Mouse (Mus musculus): ENCODE results near the gene Bcas1.
"Not testable (repeated sequence)": the region's sequence is repeated elsewhere in the genome, so short reads cannot be mapped to it uniquely, and the experiment has no call there.

Bcas1 gene

DNA sequence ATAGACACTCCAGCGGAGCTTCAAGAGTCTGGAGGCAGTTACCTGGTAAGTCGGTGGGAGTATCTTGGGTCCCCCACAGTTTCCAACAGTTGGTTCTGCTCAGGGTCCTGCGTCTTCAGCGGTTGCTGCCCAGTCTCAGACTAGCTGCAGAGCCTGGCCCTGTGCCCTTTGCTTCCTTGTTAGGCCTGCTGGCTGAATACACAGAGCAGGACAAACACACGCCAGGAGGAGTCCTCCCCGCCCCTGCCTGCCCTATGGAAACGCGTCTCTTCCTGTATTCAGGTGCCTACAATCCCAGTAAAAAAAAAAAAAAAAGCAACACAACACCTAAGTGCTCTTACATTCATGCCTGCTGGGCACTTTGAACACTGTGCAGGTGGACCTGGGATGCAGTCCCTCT is at the start of gene Bcas1:
Gene Bcas1 (minus strand): TSS at position 142 of the 400 bp plus-strand sequence.
- DNase-seq = no peak

DNA sequence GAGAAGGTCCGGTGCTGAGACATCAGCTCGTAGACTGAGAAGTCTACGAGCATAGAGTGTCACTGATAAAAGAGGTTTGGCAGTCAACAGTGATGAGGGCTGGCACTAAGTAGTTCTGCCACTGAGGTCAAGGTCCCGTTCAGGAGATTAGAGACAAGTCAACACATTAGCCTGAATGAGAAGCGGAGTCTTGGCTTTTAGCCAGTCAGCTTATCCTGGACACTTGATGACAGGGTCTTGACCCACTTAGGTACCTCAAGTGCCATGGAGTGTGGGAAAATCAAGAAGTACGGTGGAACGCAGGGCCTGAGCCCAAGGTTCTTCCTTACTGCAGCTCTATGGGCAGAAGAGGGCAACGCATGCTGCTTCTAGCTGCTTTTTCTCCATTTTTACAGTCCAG is 49.0 kb upstream of the Bcas1 start:
- peak; percentile 56 for DNase-seq

DNA sequence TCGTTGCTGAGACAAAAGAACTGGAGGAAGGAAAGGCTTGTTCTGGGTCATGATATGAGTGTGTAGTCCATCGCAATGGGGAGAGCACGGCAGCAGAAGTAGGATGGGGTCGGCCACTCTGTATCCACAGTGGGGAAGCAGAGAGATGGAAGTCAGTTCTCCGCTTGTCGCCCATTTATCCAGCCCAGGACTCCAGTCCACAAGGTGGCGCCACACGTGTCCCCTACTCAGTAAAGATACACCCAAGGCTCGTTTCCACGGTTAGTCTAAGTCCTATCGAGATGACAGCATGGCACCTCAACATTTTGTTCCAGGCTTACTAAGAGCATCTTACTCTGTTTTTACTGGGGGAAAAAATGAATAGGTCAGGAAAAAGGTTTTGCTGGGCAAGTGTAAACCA is 48.6 kb upstream of the Bcas1 start:
- peak; percentile 32 for DNase-seq

DNA sequence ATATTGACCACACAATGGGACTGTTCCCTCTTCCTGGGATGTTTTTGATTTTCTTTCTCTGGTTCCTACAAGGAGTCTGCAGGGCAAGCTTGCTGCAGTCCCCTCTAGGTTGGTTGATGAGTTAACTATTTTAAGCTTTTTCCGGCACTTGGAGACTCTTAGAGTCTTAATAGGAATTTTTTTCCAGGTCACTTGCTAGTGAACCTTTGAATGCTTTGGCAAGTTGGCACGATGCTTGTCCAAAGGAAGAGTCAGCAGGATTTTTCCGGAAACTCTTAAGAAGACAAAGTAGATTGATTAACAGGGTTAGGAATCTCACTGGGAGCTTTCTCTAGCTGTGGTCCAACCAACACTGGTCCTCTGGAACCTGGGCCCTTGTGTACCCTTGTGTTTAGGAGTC is 47.5 kb upstream of the Bcas1 start:
- no peak for DNase-seq

DNA sequence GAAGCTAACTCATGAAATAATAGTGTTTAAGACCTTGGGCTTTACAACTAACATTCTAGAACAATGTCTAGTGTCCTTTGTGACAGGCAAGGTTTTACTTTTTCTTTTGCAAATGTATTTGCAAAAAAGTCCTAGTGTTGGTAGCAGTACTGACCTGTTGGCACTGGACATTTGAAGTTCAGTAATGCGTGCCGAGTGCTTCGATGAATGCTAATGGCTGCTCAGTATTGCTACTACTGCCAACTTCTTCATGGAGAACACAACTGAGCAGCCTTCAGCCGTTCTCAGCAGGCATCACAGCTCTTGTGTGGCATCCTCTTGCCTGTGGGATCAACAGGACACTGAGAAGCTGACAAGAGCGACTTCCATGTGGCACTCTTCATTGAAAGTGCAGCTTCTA is 46.5 kb upstream of the Bcas1 start:
- DNase-seq = no peak

DNA sequence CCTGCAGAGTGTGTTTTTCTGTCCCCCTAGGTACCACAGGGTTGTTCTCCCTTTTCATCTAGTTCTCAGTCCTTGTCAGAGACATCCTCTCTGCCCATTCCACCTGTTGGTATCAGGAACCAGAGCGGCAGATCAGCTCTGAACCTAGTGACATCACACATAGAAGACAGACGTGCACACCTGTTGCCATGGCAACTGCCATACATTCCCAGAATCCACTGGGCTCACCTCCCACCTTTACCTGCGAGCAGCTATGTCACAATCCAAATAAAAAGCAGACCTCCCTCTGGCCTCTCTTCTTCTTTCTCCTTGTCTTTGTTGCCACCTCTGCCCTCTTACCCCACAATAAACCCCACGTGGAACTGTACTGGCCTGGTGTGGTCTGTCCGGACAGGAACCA is 42.9 kb upstream of the Bcas1 start:
- DNase-seq = no peak

DNA sequence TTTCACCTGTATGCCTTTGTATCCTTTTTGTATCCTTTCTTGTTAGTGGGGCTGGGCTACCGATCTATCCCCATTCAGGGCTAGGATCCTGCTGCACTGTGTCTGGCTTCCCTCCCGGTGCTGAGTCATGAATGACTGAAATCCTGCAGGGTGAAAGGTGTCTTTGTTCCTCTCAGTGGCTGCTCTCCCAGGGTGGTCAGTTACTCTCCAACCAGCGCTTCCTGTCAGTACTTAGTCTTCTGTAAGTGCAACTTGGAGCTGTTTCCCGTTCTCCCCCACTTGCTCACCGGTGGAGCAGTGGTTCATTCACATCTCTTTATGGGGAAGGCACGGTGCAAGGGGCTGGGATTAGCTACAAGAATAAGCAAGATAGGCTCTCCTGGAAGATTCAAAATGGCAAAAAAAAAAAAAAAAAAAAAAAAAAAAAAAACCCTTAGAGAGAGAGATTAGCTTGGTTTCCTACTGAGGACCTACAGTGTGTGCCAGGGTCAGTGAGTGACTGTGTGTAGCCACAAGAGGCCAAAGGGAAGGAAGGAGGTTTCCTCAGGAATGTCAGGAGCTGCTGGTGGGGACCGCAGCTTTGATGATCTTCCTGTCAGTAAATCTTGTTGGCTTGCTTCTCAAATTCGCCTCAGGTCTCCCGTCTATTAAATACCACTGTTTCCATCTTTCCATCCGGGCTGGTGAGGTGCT is 42.1 kb upstream of the Bcas1 start:
- DNase-seq = peak; percentile 62

DNA sequence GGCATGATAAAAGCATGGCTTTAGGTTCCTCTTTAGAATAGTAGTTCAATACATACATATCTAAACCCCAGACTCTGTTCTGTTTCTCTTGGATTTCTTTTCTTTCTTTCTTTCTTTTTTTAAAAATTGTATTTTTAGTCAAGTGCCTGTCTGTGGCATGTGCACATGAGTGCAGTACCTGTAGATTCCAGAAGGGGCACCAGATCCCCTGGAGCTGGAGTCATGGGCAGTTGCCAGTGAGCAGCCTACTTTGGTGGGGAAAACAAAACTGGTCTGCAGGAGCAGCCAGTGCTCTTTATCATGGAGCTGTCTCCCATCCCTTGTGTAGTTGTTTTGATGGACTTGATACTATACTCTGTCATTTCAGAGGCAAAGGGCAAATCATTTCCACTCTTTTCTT is 40.4 kb upstream of the Bcas1 start:
- peak; percentile 33 for DNase-seq

DNA sequence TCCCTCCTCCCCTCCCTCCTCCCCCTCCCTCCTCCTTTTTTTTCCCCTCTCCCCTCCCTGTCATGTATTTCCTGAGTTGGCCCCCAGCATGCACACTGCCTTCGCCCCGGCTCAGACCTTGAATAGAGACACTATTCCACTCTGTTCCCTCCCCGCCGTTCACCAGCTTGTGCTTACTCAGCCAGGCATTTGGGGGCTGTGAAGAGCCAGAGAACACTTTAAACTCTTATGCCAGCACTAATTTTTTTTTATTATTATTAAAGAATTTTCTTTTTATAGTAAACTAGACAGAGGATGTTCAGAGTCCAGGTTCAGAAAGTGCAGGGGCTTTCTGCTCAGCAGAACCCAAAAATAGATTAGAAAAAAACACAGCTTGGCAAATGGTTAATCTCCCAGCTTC is 37.2 kb upstream of the Bcas1 start:
- DNase-seq = no peak

DNA sequence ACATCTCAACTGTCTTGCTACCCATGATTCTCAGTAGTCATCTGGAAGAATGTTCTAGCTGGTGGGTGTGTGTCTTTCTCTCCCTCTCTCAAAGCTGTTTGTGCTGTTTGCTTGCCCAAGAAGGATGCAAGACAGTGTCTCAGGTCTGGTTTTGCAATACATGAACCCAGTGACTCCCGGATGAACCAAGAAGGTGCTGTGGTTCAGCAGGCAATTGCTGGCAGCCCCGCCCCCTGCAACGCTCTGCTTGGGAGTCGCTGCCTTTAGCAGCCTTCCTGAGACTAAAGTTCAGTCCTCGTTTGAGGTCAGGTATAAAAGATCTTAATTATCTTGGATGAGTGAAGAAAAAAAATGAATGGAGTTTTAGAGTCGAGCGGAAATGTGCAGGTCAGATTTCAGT is 34.0 kb upstream of the Bcas1 start:
- no peak for DNase-seq

DNA sequence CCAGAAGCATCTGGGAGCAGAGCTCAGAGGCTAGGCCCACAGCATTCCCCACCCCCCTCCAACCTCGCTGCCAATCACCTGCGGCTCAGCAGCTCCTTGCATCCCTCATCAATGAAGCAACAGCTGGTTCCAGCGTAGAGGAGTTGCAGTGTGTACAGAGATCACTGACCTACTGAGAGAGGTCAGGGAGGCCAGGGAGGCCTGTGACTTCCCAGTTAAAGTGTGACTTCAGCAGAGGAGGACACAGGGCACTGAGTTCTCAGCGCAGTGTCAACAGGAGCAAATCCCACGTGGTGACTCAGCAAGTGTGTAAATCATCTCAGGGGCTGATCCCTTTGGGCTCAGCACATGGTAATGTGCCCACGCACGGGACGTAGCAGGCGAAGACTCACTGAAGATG is 32.2 kb upstream of the Bcas1 start:
- DNase-seq = no peak

DNA sequence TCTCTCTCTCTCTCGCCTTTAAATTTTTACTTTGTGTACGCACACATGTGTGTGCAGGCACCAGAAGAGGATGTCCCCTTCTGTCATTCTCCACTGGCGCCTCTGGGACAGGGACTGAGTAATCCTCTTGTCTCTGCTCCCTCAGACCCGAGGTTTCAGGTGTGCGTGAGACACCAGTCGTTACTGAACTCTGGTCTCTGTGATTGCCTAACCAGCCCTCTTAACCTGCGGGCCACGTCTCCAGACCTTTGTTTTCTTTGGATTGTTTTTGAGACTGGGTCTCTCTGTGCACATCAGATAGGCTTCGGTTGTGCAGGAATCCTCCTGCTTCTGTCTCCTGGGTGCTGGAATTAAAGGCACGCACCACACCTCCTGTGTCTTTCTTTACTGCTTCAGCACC is 31.5 kb upstream of the Bcas1 start:
- no peak for DNase-seq

DNA sequence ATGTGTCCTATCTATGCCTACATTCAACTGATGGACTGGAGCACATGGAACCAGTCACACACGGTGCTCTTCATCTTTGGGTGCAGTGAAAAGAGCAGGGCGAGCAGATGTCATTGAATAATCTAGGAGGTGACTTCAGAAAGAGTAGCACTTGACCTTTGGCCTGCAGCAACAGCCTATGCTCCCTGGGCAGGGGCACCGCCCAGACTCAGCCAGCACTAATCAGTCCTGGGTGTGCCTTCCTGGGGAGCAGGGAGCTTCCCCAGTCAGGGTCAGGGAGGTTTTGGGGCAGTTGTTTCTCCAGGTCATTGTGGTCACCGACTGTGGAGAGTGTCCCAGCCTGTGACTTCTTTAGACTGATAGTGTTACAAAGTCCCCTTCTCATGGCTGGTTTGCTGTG is 26.2 kb upstream of the Bcas1 start:
- DNase-seq = not testable (repeated sequence)

DNA sequence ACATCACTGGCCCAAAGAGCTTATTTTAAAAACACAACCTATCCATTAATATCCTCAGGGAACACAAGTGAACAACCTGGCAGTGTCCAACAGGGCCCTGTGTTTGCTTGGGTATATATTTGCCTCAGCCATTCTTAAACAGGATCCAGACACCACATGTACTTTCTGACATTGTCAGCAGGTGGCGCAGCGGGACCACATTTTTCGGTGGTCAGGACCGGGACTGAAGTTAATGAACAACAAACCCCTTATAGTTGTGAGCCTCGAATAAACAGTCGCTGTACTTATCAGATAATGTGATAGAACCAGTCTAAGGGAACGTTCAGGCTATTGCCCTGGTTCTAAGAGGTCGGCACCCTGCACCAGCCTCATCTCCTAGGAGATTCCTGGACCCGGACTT is 23.3 kb upstream of the Bcas1 start:
- DNase-seq = peak; percentile 86

DNA sequence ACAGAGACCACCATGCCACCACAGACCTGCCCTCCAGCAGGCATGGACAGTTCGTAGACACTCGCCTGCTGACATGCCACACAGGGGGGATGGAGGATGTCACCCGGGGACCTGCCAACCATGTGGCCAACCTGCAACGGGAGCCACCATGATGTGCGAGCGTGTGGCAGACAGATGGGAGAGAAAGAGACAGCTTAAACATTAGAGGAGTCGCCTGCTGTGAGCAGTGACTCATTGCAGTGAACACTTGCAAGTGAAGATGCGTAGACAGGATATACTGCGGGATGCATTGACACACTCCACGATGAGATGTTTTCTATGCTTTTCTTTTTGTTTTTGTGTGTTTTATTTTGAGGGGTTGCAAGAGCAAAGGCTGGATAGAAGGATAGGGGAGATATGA is 20.0 kb upstream of the Bcas1 start:
- no peak for DNase-seq

DNA sequence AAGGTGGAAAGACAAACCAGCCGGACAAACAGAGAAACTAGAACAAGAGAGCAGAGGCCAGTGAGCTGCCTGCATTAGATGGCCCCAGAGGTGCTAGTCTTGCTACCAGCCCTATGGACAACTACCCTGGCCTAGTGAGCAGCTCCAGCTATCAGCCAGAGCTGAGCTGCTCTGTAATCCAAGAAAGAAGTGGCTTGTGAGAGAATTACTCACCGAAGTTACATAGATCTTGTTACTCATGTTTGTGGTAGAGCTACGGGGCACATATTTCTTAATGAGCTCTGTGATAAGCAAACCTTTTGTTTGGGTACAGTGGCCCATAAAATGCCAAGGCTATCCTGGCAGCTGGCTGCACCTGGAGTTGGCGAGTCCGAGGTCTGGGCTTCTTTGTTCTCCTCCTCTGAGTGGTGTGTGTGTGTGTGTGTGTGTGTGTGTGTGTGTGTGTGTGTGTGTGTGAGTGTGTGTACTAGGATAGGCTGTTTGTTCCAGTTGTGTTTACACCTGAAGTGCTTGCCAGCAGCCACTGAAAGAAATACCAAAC is 19.3 kb upstream of the Bcas1 start:
- DNase-seq = peak; percentile 83

DNA sequence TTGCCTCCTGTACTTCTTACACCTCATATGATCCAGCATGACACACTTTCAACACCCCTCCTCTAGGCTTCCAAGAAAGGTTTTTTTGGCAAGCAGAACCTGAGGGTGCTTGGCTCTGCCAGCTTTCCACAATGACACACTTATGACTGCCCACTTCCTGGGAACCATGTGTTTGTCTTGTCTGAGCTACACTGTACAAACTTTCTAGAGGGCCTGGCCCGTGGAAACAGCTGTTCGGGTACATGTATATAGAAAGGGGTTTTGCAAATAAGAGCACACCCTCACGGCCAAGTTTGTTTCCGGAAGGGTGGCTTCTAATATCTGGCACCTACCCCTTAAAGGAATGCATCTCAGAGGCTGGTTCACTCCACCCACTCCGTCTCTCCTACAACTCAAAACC is 18.2 kb upstream of the Bcas1 start:
- DNase-seq = no peak

DNA sequence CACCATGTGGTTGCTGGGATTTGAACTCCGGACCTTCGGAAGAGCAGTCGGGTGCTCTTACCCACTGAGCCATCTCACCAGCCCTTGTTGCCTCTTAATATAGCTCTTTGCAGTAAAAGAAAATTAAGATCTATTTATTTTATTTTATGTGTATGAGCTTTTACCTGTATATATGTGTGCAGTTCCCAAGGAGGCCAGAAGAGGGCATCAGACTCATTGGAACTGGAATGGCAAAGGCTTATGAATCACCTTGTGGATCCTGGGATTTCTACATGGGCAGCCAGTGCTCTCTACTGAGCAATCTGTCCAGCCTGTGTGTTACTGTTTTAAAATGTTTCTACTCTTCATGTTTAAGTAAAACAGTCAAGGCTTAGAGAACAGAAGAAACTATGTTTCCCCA is 14.9 kb upstream of the Bcas1 start:
- peak; percentile 46 for DNase-seq

DNA sequence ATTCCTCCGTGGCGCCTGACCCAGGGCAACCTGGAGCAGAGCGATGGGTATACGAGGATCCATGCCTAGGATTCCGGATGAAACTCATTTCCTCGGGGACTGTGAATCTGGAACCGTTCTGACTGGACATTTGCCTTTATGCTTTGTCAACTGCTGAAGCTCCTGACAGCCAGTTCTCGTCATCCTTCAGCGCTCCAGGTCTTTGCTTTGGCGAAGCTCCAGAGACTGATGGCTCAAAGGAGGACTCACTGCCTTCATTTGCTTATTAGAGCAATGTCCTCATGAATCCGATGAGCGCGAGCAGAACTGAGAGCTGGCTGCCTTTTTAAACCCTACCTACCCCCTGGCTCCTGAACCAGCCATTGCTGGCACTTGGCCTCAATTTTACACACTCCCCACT is 11.1 kb upstream of the Bcas1 start:
- peak; percentile 46 for DNase-seq

DNA sequence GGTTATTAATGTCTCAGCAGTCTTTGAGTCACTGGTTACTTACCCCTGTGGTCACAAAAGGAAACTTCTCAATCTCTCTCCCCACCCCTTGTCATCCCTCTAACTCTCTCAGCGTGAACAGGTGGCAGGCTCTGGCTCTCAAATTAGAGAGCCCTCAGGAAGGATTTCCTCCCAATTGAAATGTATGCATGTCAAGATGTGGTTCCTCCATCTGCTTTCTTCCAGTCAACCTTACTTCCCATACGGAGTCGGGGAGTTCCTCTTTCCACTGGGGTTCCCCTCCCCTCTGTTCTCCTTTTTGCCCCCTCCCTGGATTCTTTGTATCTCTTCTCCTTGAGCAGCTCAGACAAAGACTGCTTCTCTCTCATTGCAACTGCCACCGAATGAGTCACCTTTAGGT is 8.6 kb upstream of the Bcas1 start:
- DNase-seq = no peak

DNA sequence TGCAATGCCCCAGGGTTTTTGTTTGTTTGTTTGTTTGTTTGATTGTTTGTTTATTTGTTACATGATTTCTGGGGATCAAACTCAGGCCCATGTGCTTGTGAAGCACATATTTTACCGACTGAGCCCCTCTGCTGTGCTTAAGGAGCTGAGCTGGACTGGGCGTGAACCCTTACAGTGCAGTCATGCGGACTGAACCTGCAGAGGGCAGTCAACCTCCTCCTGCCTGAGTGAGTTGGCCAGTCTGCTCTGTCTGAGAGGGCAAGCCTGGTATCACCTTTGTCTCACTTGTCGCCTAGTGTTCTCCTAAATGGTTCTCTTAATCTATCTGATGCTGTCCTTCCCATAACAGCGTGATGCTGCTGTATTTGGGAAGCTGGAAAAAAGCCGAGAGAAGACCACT is 4.5 kb upstream of the Bcas1 start:
- DNase-seq = no peak

DNA sequence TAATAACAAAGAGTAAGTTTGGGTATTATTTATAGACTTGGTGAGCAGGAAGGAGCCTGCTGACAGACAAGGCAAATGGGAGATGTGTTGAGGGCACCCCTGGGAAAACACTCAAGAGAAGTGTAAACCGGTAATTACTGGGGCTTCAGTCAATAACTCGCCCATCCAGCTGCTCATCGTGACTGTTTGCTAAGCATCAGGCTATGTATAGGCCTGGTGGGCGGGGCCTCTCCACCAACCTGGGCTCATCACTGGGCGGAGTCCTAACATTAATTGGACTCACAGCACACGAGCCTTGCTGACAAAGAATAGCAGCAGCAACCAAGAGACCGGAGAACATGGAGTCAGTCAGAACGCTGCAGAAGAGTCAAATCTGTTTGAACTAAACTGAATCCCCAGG is 1.3 kb upstream of the Bcas1 start:
- DNase-seq = no peak

DNA sequence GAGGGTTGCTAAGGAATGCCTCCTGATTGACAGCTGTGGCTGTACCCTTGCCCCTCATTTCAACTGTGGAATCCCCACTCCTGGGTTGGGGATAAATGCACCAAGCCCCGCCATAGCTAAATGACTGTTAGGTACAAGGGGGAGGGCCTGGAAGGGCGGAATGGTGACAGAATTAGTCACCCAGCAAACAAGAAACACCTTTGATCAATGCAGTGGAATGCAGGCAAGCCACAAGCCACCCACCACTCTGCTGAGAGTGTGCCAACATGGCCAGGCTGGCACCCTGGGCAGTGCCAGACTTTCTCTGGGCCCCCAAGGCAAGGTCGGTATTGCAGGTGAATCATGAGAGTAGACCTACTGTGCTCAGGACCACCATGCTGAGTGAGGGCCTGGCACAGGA is 3.5 kb downstream of the Bcas1 start:
- no peak for DNase-seq

DNA sequence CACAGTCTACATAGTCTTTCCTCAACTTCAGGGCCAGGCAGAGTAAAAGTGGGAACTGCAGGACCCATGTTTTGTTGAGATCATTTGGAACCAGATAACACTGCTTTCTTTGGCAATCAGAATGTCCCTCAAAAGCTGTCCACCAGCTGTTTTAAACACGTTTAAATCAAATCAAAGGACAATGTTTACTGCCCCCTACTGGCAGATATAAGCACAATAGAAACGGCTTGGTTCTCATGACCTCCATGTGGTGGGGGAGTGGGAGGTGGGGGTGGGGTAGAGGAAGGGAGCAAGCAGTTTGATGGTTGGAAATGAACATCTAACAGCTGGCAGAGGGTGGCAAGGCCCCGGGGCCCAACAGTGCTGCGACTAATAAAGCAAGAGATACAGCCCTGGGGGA is 5.7 kb downstream of the Bcas1 start:
- peak; percentile 54 for DNase-seq

DNA sequence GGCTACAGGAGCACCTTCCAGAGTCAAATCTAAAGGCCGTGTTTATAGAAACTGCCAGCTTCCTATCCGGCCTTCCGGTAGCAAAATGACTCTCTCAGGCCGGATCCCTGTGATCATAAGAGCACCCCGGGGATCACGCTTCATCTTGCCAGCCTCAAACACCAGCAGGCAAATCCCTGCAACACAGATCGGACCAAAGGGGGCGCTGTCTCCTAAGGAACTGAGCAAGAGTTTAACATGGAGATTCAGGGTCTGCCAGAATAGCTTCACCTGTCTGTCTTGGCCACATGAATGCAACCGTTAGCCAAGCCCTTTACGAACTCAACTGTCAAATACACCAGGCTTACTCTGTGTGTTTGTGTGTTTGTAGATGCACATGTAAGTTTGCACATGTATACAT is 8.9 kb downstream of the Bcas1 start:
- DNase-seq = peak; percentile 61

All from retina, postnatal 1 day (tissue).